Mouse (Mus musculus): Measurements from ENCODE around the gene Il1r2. TPM values are rescaled to one million over a fixed set of nuclear protein-coding genes. Genes with fewer than 3 reads are reported as not detected.

Gene Il1r2
- polyA plus RNA-seq, 1 experiment from 2014 or later, result 0.40 TPM

DNA sequence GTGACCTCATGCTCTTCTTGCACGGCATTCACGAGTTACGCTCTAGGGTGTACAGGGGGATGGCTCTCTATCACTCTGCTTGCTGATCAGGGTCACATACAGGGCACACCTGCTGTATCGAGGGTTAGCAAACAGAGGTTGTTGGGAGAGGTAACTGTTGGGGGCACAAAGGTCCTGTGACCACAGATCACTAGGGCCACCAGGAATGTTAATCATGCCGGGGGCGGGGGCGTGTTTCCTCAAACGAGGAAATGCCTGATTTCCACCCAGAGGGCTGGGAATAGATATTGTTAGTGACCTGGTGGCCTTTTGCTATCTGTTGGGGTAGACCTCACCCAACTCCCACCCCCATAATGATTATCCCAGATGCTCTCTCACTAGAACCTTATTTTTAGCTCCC is 93.7 kb downstream of the Il1r2 start:
- no peaks in the 10 kb centered on the region for H3K27me3 ChIP-seq (ENCODE audit: poor library complexity, severe bottlenecking)
- no peak overlapping the region for H3K4me3 ChIP-seq
- no peaks in the 10 kb centered on the region for H3K4me1 ChIP-seq
- 83% methylated on average over 8 of the region's 8 CpGs for WGBS
- H3K27ac ChIP-seq, result no peak overlapping the region
- H3K9me3 ChIP-seq, result peaks cover 5% of the 10 kb centered on the region; the same call in 1 of the 2 replicates
- no peaks in the 10 kb centered on the region for H3K36me3 ChIP-seq (replicated peaks)
- no peak for DNase-seq (ENCODE audit: extremely low spot score, low spot score)

DNA sequence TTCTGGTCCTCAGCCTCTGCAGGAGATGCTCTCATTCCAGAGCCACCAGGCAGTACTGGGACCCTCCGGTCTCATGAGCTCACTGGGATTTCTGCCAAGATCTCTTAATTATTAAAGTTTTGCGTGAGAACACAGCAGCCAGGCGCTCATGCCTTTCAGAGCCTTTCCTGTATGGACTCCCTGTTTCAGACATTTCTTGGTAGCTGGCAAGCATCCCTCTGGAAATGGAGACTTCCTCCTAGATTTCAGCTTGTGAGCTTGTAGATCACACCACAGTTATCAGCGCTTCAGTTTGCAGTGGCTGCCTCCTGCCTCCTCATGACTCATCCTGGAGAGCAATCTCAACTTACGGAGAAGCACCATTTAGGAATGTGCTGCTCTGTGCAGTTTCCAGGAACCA is 98.0 kb downstream of the Il1r2 start:
- 91% methylated on average over 5 of the region's 5 CpGs for WGBS
- H3K4me3 ChIP-seq, result no peak overlapping the region
- H3K27me3 ChIP-seq (ENCODE audit: poor library complexity, severe bottlenecking), result no peaks in the 10 kb centered on the region
- H3K4me1 ChIP-seq, result no peaks in the 10 kb centered on the region
- no peaks in the 10 kb centered on the region for H3K9me3 ChIP-seq
- no peaks in the 10 kb centered on the region for H3K36me3 ChIP-seq (replicated peaks)
- no peak for DNase-seq (ENCODE audit: extremely low spot score, low spot score)
- no peak overlapping the region for H3K27ac ChIP-seq

DNA sequence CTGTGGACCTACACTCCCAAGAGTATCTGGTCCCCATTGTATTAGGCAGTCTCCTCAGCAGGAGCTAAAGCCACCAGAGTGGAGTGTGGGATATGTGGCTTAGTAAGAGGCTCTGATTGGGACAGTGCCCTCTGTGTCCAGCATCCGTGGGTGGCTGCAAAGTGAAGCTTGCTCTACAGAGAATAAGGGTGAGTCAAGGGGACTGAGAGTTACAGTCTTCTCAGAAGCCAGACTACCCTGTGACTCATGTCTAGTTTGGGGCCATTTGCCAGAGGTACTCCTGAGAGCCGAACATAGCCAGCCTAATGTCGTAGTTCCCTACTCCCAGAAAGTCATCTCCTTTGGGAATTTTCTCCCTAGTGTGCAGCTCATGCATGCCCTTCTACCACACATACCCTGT is 100.3 kb downstream of the Il1r2 start:
- no peak for DNase-seq (ENCODE audit: extremely low spot score, low spot score)
- Histone ChIP-seq H3K27ac (no peak overlapping the region), H3K27me3 (ENCODE audit: poor library complexity, severe bottlenecking) (no peaks in the 10 kb centered on the region), H3K9me3 (no peaks in the 10 kb centered on the region), H3K4me1 (no peaks in the 10 kb centered on the region), H3K4me3 (no peak overlapping the region), H3K36me3 (replicated peaks) (no peaks in the 10 kb centered on the region)
- 90% methylated on average over 3 of the region's 3 CpGs for WGBS

Other genes with a start within 250 kb of the Il1r2 start
- gene Map4k4, start 173.2 kb upstream of the Il1r2 start, polyA plus RNA-seq (2016; fragmentation: Nextera tagmentation; extraction: Ambion mirVana), result 28.3 and 31.0 TPM in 2 replicates
- gene Il1r1, start 151.0 kb downstream of the Il1r2 start, polyA plus RNA-seq (2016; fragmentation: Nextera tagmentation; extraction: Ambion mirVana), result 0.18 and 0.56 TPM in 2 replicates